Mouse (Mus musculus) megakaryocyte, embryonic 14.5 days (primary cell): Measurements from ENCODE around the gene Dennd1b. TPM values are rescaled to one million over a fixed set of nuclear protein-coding genes. Genes with fewer than 3 reads are reported as not detected.

Experiments used
- H3K27me3 ChIP-seq: replicated peaks from 2 replicates; pipeline ENCODE3; 2012; ENCODE audit warnings: inconsistent platforms
- H3K36me3 ChIP-seq: replicated peaks from 2 replicates; pipeline ENCODE3; 2012; ENCODE audit warnings: low read length, inconsistent platforms, mixed read lengths
- H3K4me1 ChIP-seq: 2 replicates; pipeline ENCODE4 v1.6.1; 2012; ENCODE audit warnings: inconsistent platforms
- H3K4me3 ChIP-seq: replicated peaks from 2 replicates; pipeline ENCODE3; 2012; ENCODE audit warnings: moderate library complexity, mild to moderate bottlenecking, inconsistent platforms
- H3K9me3 ChIP-seq: 2 replicates; pipeline ENCODE4 v1.6.1; 2012; ENCODE audit warnings: inconsistent platforms
- FLI1 ChIP-seq: IDR thresholded peaks from 2 replicates; pipeline ENCODE4 v1.6.1; 2012; ENCODE audit warnings: low read length, inconsistent platforms, mixed read lengths
- GATA1 ChIP-seq: IDR thresholded peaks from 3 replicates; pipeline ENCODE4 v1.6.1; 2012; ENCODE audit warnings: mixed read lengths, low read length, inconsistent platforms, borderline replicate concordance
- polyA plus RNA-seq: library from polyadenylated mRNA; stranded (reverse); fragments of >175 nt; gene quantifications from 2 replicates; pipeline ENCODE4 v1.2.3, GENCODE M21; 2012; ENCODE audit warnings: low replicate concordance; ENCODE audit not compliant: insufficient read depth

Gene Dennd1b
- polyA plus RNA-seq, 1 experiment, result 0.79 TPM

DNA sequence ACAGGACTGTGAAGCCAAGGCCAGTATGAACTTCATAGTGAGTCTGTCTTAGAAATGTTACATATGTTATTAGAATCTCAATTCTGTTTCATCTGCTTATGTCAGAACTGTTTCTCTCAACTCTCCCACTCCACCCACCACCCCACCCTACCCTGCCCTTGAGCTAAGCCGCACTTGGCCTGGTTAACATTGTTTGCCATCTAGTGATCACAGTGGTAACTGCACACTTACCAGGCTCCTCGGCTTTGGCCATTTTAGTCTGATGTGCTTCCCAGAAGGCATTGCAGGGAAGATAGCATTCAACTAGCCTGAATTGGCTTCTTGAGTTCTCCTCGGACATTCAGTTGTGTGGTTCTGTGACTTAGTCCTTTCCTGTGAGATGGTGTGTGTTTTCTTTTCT is 198.4 kb downstream of the Dennd1b start:
- peaks cover 16% of the 10 kb centered on the region for H3K36me3 ChIP-seq
- TF ChIP-seq FLI1 (no peak), GATA1 (no peak)
- no peak overlapping the region for H3K4me3 ChIP-seq
- peaks cover 15% of the 10 kb centered on the region; the same call in 1 of the 2 replicates for H3K4me1 ChIP-seq
- no peaks in the 10 kb centered on the region for H3K27me3 ChIP-seq
- H3K9me3 ChIP-seq, result no peaks in the 10 kb centered on the region

DNA sequence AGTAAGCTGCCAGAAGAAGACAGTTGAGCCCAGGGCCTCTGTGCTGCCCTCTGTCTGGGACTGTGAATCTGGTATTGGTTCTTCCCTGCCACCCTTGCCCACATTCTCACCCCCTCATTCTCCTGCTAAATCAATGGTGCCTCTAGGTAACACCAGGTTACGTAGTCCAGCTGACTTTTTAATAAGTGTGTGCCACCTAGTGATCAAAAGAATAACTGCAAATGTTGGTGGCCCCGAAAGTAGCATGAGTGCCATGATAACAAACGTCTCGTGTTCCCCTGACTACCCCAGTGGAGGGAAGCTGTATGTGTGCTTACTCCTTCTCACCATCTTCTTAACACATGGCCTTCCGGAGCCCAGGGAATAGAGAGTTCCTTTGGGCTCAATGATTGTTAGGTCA is 199.6 kb downstream of the Dennd1b start:
- Histone ChIP-seq H3K27me3 (no peaks in the 10 kb centered on the region), H3K4me3 (no peak overlapping the region), H3K36me3 (peaks cover 19% of the 10 kb centered on the region), H3K4me1 (peaks cover 13% of the 10 kb centered on the region; the same call in 1 of the 2 replicates), H3K9me3 (no peaks in the 10 kb centered on the region)
- TF ChIP-seq GATA1 (no peak), FLI1 (no peak)

DNA sequence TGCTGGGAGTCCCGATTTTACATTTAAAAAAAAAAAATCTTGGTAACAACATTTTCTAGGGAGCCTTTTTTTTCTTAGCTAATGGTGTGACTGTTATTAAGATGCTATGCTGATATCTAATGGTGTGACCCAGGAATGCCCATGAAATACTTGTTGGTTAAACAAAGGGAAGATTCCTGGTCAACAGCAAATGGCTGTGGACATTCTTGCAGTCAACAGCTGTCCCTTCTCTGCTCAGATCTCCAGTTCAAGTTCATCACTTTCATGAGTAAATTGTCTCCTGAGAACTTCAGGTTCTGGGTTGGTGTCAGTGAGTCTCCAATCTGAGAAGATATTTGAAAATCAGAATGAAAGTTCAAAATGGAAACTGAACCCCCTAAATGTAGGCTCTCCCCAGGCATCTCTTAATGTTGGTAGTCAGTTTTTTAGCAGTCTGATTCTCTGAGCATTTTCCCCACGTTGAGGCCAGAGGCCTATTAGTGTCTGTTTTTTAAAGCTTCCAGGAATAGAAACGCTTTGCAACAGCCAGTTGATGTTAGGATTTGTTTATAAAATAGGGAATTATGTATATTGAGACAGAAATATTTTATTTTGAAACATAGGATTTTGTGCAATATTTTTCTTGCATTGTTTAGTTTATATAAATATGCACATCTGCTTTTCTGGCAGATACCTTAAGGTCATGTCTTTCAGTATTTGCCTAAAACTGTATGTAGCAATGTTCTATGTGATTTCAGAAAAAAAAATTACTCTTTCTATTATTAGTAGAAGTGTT is 211.0 kb downstream of the Dennd1b start:
- no peak overlapping the region for H3K4me3 ChIP-seq
- H3K4me1 ChIP-seq, result no peaks in the 10 kb centered on the region
- H3K9me3 ChIP-seq, result no peaks in the 10 kb centered on the region
- H3K36me3 ChIP-seq, result peaks cover 31% of the 10 kb centered on the region
- TF ChIP-seq FLI1 (no peak), GATA1 (no peak)
- no peaks in the 10 kb centered on the region for H3K27me3 ChIP-seq

DNA sequence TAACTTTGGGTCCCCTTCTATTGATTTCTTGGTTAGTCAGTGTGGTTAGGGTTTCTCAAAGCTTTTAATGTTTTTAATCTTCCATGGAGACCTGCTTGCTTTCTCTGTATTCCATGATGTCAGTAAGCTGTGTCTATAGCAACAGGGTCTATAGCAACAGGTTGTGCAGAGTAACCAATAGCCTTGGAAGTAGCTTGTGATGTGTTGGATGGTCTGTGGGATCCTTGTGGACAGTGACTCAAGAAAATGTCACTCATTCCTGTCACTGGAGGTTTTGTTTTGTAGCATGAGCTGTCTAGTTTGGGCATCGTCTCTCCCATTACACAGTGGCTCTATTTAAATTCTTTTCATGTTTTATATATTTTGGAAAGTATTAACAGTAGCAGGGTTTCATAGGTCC is 216.5 kb downstream of the Dennd1b start:
- Histone ChIP-seq H3K4me1 (no peaks in the 10 kb centered on the region), H3K9me3 (no peaks in the 10 kb centered on the region), H3K27me3 (no peaks in the 10 kb centered on the region), H3K4me3 (no peak overlapping the region), H3K36me3 (peaks cover 5% of the 10 kb centered on the region)
- TF ChIP-seq FLI1 (no peak), GATA1 (no peak)

DNA sequence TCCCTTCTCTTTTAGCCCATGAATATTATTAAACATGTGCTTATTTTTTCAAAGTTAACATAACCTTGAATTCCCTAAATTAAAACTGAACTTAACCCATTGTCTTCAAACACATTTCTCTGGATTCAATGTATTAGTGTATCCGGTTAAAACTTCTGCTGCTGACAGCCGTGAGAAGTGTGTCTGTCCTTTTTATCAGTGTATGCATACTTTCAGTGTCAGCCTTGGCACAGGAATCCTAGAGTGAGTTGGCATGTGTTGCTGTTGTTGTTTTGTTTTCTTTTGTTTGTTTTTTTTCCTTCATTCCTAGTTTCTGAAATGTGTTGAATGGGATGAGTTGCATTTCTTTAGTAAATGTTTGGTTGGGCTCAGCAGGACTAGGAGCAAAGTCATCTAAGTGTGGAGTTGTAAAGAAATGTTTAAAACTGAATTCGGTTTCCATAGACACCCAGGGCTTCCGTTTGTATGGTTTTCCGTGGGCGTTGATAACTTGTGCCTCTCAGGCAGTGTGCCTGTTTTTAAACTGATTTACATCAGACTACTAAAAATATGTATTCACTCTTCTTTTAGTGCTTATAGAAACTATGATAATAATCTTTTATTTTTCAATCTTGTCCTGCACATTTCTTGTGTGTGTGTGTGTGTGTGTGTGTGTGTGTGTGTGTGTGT is 217.4 kb downstream of the Dennd1b start:
- Histone ChIP-seq H3K4me3 (no peak overlapping the region), H3K36me3 (peaks cover 5% of the 10 kb centered on the region), H3K4me1 (no peaks in the 10 kb centered on the region), H3K9me3 (no peaks in the 10 kb centered on the region), H3K27me3 (no peaks in the 10 kb centered on the region)
- TF ChIP-seq GATA1 (no peak), FLI1 (no peak)

DNA sequence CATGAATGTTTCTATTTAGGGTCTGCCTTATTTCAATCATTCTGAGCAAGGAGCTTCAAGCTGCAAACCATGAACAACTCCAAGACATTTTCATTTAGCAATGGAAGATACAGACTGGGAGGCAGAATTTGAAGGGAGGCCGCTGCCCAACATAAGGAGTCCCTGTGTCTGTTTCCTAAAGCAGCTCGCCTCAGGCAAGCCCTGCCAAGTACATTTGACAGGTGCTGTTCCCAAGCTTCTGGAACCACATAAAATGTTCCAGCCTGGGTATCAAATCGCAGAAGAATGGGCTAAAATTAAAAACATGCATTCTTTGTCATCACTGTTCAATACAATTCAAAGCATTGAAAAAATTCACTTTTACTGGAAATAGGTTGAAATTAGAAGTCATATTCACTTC is 229.4 kb downstream of the Dennd1b start:
- H3K9me3 ChIP-seq, result no peaks in the 10 kb centered on the region

DNA sequence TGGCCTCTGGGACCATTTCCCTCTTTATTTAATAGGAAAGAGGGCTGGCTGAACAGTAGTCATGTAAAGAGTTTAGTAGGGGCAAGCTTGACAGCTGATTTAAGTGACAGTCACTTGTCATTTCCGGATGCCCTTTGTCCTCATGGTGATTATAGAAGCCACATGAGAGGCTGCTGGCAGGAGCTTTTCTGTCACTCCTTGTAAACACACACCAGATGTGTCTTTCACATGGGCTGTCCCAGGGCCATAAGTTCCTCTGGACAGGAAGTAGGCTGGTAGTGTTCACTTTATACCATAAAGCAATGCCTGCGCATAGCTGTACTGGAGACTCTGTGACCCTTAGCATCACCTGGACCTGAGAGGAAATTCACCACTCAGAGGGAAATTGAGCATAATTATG is 230.8 kb downstream of the Dennd1b start:
- TF ChIP-seq FLI1, result no peak
- TF ChIP-seq GATA1, result no peak
- no peaks in the 10 kb centered on the region for H3K9me3 ChIP-seq
- H3K4me1 ChIP-seq, result no peaks in the 10 kb centered on the region; the same call in 1 of the 2 replicates
- H3K36me3 ChIP-seq, result no peaks in the 10 kb centered on the region
- no peaks in the 10 kb centered on the region for H3K27me3 ChIP-seq
- no peak overlapping the region for H3K4me3 ChIP-seq

More for the DNA sequence above, 229.4 kb downstream of the Dennd1b start:
- Histone ChIP-seq H3K4me3 (no peak overlapping the region), H3K4me1 (no peaks in the 10 kb centered on the region), H3K36me3 (no peaks in the 10 kb centered on the region), H3K27me3 (no peaks in the 10 kb centered on the region)
- TF ChIP-seq FLI1 (no peak), GATA1 (no peak)

DNA sequence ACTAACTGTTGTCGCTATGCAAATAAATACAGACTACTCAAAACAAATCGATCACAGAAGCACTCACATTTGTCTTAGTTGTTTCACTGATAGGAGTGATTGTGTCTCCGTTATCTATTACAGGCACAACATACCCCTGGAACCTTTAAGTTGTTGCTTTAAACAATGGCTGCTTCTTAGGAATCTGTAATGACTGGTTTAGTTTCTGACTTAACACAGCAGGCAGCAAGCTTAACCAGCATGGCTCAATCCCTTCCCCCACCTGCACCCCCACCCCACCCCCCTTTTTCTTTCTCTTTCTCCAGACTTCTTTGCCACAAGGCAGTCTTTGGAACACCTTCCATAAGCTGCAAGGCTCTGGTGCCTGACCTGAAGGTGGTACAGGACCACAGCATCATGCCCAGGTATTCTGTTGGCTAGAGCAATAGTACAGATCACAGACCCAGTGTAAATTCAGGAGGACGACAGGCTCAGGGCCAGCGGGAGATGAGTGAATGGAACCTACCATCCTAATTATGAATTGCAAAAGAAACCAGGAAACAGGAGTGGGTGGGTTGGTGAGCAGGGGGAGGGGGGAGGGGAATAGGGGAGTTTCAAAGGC is 231.3 kb downstream of the Dennd1b start:
- TF ChIP-seq GATA1 (no peak), FLI1 (no peak)
- H3K36me3 ChIP-seq, result no peaks in the 10 kb centered on the region
- H3K27me3 ChIP-seq, result no peaks in the 10 kb centered on the region
- H3K9me3 ChIP-seq, result no peaks in the 10 kb centered on the region
- H3K4me3 ChIP-seq, result no peak overlapping the region
- no peaks in the 10 kb centered on the region; the same call in 1 of the 2 replicates for H3K4me1 ChIP-seq

DNA sequence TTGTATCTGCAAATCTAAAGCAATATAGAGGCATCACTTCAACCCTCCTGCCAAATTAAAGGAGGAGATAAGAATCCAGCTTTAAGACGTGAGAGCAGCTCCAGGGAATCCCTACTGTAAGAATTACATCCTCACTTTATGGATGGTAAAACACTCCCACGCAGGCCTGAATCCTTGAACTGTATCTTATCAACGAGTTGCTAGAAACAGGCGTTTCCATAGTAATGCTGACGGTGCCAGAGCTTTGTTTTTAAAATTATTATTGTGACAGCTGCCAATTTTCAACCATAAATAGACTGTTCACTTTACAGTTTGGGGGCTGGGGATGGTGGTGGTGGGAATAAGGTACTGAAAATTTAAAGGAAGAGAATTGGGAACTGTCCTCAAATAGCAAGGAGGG is 239.8 kb downstream of the Dennd1b start:
- Histone ChIP-seq H3K9me3 (no peaks in the 10 kb centered on the region), H3K4me3 (no peak overlapping the region), H3K27me3 (peaks cover under 1% of the 10 kb centered on the region), H3K36me3 (no peaks in the 10 kb centered on the region), H3K4me1 (peaks cover 4% of the 10 kb centered on the region; the same call in 1 of the 2 replicates)
- TF ChIP-seq FLI1, result no peak
- TF ChIP-seq GATA1, result no peak

DNA sequence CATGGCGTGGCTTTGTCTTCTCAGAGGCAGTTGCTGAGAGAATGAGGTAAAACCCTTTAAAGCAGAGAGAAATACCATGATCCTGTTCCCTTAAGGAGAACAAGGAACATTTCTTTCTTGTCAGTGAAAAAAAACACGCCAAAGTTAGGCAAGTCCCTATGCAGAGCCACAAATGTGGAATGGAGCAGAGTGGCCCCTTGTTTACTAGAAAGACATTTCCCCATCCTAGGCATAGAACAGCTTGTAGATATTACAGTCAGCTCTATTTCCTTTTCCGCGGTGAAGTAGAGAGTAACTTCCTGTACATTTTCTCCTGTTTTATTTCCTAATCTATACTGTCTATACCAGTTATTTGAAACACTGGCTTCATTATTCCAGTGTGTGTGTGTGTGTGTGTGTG is 243.0 kb downstream of the Dennd1b start:
- TF ChIP-seq GATA1 (no peak), FLI1 (no peak)
- H3K27me3 ChIP-seq, result peaks cover 3% of the 10 kb centered on the region
- H3K36me3 ChIP-seq, result no peaks in the 10 kb centered on the region
- H3K4me3 ChIP-seq, result no peak overlapping the region
- H3K4me1 ChIP-seq, result 0 out of 2 replicates have a peak, but pooled peaks cover 4% of the 10 kb centered on the region
- H3K9me3 ChIP-seq, result no peaks in the 10 kb centered on the region
